Mouse (Mus musculus): ENCODE results near the gene Arsg. TPM values are rescaled to one million over a fixed set of nuclear protein-coding genes. Genes with fewer than 3 reads are reported as not detected.
"Not testable (repeated sequence)": the region's sequence is repeated elsewhere in the genome, so short reads cannot be mapped to it uniquely, and the experiment has no call there.

Arsg gene
- polyA plus RNA-seq, 1 experiment from 2014 or later = 3.4 TPM

DNA sequence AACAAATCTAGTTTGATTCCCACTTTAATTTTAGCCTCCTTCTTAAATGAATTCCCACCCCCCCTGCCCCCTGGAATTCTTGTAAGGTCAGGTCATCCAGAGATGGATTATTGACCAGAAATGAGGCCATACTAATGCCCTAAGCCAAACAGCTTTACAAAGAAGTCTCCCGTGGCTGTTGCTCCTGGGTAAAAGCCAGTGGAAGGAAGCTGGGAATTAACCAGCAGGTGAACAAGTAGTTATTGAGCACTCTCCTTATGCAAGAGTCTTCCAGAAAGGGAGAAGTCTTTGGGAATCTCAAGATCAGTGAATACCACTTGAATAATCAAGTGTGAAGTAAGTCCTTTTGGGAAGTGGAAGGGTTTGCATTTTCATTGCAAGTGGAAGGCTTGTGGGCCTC lies 13.9 kb downstream of the Arsg start:
- H3K4me2 ChIP-seq = no peak overlapping the region
- no peaks in the 10 kb centered on the region for H3K36me3 ChIP-seq (ENCODE audit: poor library complexity, severe bottlenecking)
- H3K9ac ChIP-seq = no peak overlapping the region
- H3K9me3 ChIP-seq (replicated peaks) = no peaks in the 10 kb centered on the region
- WGBS = 17% methylated on average over 1 of the region's 1 CpGs
- H3K4me3 ChIP-seq = no peak overlapping the region
- ATAC-seq = no peak
- no peaks in the 10 kb centered on the region for H3K27me3 ChIP-seq
- H3K4me1 ChIP-seq = no peaks in the 10 kb centered on the region
- H3K27ac ChIP-seq = no peak overlapping the region

DNA sequence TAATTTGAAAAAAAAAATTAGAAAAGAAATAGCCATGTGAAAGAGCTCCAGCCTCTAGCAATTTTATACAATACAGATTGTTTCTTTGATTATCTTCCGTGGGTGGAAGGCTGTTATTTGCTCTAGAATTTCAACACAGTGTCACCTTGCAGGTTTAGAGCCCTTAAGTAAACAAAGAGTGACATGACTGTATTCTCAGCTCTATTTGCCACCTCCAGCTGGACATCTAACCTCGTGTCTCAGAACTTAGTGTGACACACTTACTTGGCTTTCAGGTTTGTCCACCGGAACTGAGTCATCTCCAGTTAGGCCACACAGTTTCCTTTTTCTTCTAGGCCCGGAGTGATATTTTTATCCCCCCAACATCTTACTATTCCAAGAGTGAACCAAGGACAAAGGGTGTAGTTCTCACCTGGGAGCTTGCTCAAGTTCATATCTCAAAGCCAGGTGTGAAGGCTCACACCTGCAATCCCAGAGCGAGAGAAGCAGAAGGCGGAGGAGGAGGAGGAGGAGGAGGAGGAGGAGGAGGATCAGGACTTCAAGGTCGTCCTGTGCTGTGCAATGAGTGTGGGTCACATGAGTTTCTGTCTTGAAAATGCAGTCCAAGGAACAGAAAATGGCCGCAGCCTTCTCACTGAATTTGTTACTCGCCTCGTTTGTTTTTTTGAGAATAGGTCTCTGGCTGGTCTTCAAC lies 15.0 kb downstream of the Arsg start:
- Histone ChIP-seq H3K4me3 (no peak overlapping the region), H3K9me3 (replicated peaks) (no peaks in the 10 kb centered on the region), H3K36me3 (ENCODE audit: poor library complexity, severe bottlenecking) (no peaks in the 10 kb centered on the region), H3K9ac (no peak overlapping the region), H3K4me1 (no peaks in the 10 kb centered on the region), H3K27me3 (no peaks in the 10 kb centered on the region), H3K4me2 (no peak overlapping the region), H3K27ac (no peak overlapping the region)
- 82% methylated on average over 10 of the region's 10 CpGs for WGBS
- no peak for ATAC-seq

GRCm38 (mm10) chr11:109489763-109490162 lies 16.6 kb downstream of the Arsg start:
- H3K27me3 ChIP-seq = no peaks in the 10 kb centered on the region
- no peaks in the 10 kb centered on the region for H3K4me1 ChIP-seq
- no peak overlapping the region for H3K27ac ChIP-seq
- ATAC-seq = no peak
- H3K4me2 ChIP-seq = no peak overlapping the region
- H3K36me3 ChIP-seq (ENCODE audit: poor library complexity, severe bottlenecking) = no peaks in the 10 kb centered on the region
- 96% methylated on average over 2 of the region's 2 CpGs for WGBS
- H3K9me3 ChIP-seq (replicated peaks) = no peaks in the 10 kb centered on the region
- no peak overlapping the region for H3K9ac ChIP-seq
- no peak overlapping the region for H3K4me3 ChIP-seq

DNA sequence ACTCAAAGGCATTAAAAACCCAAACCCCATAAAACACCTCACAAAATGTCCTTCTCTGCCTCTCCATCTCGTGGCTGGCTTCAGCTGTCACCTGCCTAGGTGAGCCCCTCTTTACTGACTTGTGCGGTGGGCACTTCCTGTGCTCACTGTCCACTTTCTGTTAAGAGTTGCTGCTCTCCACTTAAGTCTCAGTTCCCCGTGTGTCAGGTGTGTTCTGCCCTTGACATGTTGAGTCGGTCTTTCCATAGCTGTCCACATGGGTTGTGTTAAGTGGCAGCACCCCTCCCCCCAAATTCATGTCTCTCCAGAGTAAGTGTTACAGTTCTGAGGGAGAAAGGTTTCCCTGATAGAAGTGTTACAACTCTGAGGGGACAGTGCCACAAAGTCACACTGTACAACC lies 18.7 kb downstream of the Arsg start:
- Histone ChIP-seq H3K4me2 (no peak overlapping the region), H3K27ac (no peak overlapping the region), H3K4me1 (peaks cover 13% of the 10 kb centered on the region), H3K9me3 (replicated peaks) (no peaks in the 10 kb centered on the region), H3K27me3 (no peaks in the 10 kb centered on the region), H3K4me3 (no peak overlapping the region), H3K36me3 (ENCODE audit: poor library complexity, severe bottlenecking) (no peaks in the 10 kb centered on the region), H3K9ac (no peak overlapping the region)
- no peak for ATAC-seq
- 88% methylated on average over 4 of the region's 4 CpGs for WGBS

GRCm38 (mm10) chr11:109492847-109493464 lies 19.8 kb downstream of the Arsg start:
- H3K36me3 ChIP-seq (ENCODE audit: poor library complexity, severe bottlenecking); H3K4me2 ChIP-seq; H3K9ac ChIP-seq; H3K27me3 ChIP-seq; H3K9me3 ChIP-seq (replicated peaks); H3K4me3 ChIP-seq; ATAC-seq; H3K27ac ChIP-seq: not testable (repeated sequence)
- H3K4me1 ChIP-seq = peaks cover 24% of the 10 kb centered on the region
- 78% methylated on average over 8 of the region's 8 CpGs for WGBS

DNA sequence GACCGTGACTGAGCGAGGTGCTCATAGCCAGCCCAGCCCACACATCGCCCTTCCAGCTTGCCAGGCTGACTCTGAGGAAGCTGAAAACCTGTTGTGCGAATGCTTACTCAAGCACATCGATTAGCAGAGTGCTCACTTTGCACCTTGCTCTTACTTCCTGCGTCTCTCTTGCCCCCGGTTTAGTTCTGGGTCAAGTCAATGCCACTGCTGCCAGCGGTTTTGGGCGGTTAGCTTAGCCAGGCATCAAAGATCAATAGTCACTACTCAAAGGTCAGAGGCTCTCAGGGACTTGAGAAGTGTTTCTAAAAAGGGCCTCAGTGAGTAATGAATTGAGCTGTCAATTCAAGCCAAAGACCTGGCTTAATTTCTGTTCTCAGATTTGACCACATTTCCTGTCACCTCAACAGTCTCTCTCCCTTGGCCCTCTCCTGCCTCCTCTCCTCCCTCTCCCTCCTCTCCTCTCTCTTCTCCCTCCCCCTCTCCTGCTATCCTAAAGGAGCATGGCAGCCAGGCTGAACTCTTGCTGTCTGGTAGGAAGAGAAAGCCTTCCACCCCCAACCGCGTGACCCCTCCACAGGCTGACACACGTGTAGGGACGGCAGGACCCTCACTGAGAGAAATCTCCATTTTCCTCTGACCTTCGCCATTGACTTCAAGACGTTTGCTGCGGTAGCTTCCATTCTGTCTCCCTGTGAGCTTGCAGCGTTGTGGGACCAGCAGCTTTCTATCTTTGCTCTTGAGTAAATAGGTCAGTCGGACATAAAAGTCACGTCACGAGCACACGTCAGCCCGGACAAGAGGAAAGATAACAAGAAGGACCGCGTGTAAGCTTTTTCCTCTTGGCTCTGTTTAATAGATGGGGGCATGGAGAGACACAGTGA lies 22.0 kb downstream of the Arsg start:
- 74% methylated on average over 24 of the region's 24 CpGs for WGBS
- ATAC-seq = no peak
- H3K4me3 ChIP-seq = no peak overlapping the region

GRCm38 (mm10) chr11:109495771-109496474 lies 22.7 kb downstream of the Arsg start:
- H3K36me3 ChIP-seq (ENCODE audit: poor library complexity, severe bottlenecking) = no peaks in the 10 kb centered on the region
- no peak overlapping the region for H3K9ac ChIP-seq
- H3K27me3 ChIP-seq = no peaks in the 10 kb centered on the region
- no peak overlapping the region for H3K4me2 ChIP-seq
- H3K9me3 ChIP-seq (replicated peaks) = no peaks in the 10 kb centered on the region
- H3K4me3 ChIP-seq = no peak overlapping the region
- no peak overlapping the region for H3K27ac ChIP-seq
- peaks cover 27% of the 10 kb centered on the region for H3K4me1 ChIP-seq
- 72% methylated on average over 14 of the region's 14 CpGs for WGBS
- no peak for ATAC-seq

More for the DNA sequence above, 22.0 kb downstream of the Arsg start:
- no peaks in the 10 kb centered on the region for H3K9me3 ChIP-seq (replicated peaks)
- peaks cover 27% of the 10 kb centered on the region for H3K4me1 ChIP-seq
- H3K36me3 ChIP-seq (ENCODE audit: poor library complexity, severe bottlenecking) = no peaks in the 10 kb centered on the region
- no peak overlapping the region for H3K27ac ChIP-seq
- no peak overlapping the region for H3K9ac ChIP-seq
- no peak overlapping the region for H3K4me2 ChIP-seq
- no peaks in the 10 kb centered on the region for H3K27me3 ChIP-seq

DNA sequence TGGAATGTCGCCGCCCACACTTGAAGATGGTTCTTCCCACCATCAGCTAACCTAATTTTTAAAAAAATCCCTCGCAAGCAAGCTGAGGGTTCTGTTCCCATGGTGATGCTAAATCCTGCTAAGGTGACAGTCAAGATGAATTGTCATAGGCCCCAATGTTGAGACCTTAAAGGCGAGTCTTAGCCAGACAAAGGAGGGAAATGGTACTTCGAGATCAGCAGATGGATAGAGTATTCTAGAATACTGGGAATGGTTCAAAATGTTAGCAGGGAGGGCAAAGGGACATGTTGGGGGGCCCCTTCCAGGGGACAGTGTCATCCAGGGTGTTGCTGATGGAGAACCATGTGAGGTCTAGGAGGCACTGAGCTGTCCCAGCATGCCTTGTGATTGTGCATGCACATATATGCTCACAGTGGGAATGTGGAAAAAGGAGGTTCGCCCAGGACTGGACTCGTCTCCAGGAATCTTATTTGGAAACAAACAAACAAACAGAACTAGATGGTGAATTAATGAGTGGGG lies 23.4 kb downstream of the Arsg start:
- no peaks in the 10 kb centered on the region for H3K36me3 ChIP-seq (ENCODE audit: poor library complexity, severe bottlenecking)
- H3K4me3 ChIP-seq = no peak overlapping the region
- 89% methylated on average over 7 of the region's 7 CpGs for WGBS
- no peak overlapping the region; the same call in 1 of the 2 replicates for H3K27ac ChIP-seq
- peaks cover 27% of the 10 kb centered on the region for H3K4me1 ChIP-seq
- peak; percentile 7; the same call in 1 of the 2 replicates for ATAC-seq
- no peaks in the 10 kb centered on the region for H3K9me3 ChIP-seq (replicated peaks)
- H3K4me2 ChIP-seq = no peak overlapping the region
- no peaks in the 10 kb centered on the region for H3K27me3 ChIP-seq
- H3K9ac ChIP-seq = no peak overlapping the region

GRCm38 (mm10) chr11:109496996-109497714 lies 24.0 kb downstream of the Arsg start:
- H3K4me3 ChIP-seq = no peak overlapping the region
- H3K4me1 ChIP-seq = peaks cover 27% of the 10 kb centered on the region
- H3K27ac ChIP-seq = no peak overlapping the region; the same call in 1 of the 2 replicates
- H3K36me3 ChIP-seq (ENCODE audit: poor library complexity, severe bottlenecking) = no peaks in the 10 kb centered on the region
- 0 out of 2 replicates have a peak overlapping the region, but pooled peaks have one; percentile 2 for H3K4me2 ChIP-seq
- no peaks in the 10 kb centered on the region for H3K27me3 ChIP-seq
- no peaks in the 10 kb centered on the region for H3K9me3 ChIP-seq (replicated peaks)
- 0 out of 2 replicates have a peak overlapping the region, but pooled peaks have one; percentile 18 for H3K9ac ChIP-seq
- WGBS = 18% methylated on average over 6 of the region's 6 CpGs
- peak; percentile 90 for ATAC-seq

DNA sequence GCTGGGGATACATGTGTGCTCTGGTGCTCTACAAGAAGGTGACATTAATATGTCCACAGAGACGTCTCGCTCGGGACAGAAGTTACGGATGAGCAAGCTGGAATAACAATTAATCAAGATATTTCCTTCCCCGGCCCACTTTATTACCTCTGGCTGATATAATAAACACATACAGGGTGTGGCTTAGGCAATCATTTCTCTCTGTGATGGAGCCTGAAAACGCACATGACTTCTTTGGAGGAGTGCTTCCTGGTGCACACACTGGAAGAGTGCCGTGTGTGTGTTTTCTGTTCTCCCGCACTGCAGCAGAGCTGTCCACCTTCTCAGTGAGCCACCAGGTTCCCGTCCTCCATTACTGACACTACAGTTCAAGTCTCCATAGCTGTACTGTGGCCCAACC lies 24.8 kb downstream of the Arsg start:
- no peak overlapping the region; the same call in 1 of the 2 replicates for H3K27ac ChIP-seq

DNA sequence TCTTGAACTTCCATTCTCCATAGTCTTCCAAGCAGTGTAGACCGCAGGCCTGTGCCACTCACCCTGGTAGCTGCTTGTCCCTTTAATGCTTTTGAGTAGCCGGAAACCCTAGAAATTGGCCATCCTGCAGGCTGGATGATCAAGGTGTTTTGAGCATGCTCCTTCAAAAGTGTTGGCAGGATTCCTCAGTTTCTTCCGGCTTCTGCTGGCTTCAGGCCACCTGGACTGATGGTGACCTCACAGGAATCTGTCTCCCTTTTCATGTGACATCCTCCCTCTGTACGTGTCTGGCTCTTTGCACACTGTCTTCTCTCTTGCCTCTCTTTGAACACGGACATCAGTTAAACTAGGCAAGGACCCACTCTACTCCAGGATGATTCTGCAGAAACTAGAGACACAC lies 27.0 kb downstream of the Arsg start:
- peaks cover 31% of the 10 kb centered on the region for H3K4me1 ChIP-seq
- no peak overlapping the region for H3K4me3 ChIP-seq
- no peak overlapping the region for H3K4me2 ChIP-seq
- ATAC-seq = no peak
- H3K9me3 ChIP-seq (replicated peaks) = no peaks in the 10 kb centered on the region
- H3K9ac ChIP-seq = no peak overlapping the region
- 92% methylated on average over 5 of the region's 5 CpGs for WGBS
- no peaks in the 10 kb centered on the region for H3K27me3 ChIP-seq
- no peak overlapping the region for H3K27ac ChIP-seq
- no peaks in the 10 kb centered on the region for H3K36me3 ChIP-seq (ENCODE audit: poor library complexity, severe bottlenecking)

More for the DNA sequence above, 24.8 kb downstream of the Arsg start:
- H3K9me3 ChIP-seq (replicated peaks) = no peaks in the 10 kb centered on the region
- H3K27me3 ChIP-seq = no peaks in the 10 kb centered on the region
- H3K9ac ChIP-seq = 0 out of 2 replicates have a peak overlapping the region, but pooled peaks have one; percentile 18
- no peak overlapping the region for H3K4me3 ChIP-seq
- no peaks in the 10 kb centered on the region for H3K36me3 ChIP-seq (ENCODE audit: poor library complexity, severe bottlenecking)
- no peak overlapping the region for H3K4me2 ChIP-seq
- 91% methylated on average over 9 of the region's 9 CpGs for WGBS
- peaks cover 27% of the 10 kb centered on the region for H3K4me1 ChIP-seq
- ATAC-seq = no peak
